11 mouse cellular contexts compared by ENCODE assay signal in the genomic region with DNA sequence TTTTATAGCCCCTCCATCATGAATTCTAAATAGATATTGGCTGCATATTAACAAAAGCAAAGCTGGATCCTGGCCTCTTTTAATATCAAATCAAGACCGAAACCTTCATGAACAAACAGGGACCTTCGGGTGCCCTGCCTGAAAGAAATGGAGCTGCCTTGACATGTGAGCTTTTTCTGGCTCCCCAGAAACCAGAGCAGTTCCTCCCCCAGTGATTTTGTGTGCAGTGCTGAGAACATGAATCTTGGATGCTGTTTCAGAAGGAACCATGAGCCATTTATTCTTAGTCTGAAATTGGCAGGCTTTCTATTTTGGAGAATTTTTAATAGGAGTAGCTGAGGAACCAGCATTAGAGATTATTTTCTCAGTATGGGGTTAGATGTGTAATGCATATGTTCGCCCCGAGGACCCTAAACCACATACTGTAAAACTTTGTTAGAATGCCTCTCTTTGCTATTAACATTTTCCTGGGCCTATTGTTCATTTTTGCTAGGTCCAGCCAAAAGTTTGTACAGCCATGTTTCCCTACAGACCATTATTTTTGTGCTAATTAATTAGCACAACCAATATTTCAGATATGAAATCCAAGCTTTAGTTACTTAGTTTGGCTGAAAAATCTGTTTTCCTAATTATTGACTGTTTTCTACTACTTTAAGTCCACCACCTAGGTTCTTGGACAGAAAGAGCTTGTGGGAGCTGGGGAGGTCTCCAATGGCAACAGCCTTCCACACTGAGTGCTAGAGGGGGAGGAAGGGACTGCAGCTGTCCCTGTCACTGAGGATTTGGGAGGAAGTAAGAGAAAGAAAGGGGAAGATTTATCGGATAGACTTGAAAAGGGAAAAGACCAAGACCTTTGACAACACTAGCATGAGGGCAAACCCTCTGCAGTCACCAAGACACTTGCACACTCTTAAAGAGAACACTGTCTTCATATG.
DNase-seq lines count a peak whose midpoint lies in the region; ATAC-seq and TF ChIP-seq lines count a peak whose summit lies in the region.
"Had no signal": no experiment of that assay in that cellular context is flagged by ENCODE, and none has a peak within 500 bp of the region (broad histone marks: within the 10 kb centered on the region; RNA-seq: fewer than 3 reads in every experiment).

No protein-coding gene starts in this region.

- H3K27me3 ChIP-seq in heart, adult 2 months (ENCODE audit: control insufficient read depth, insufficient read depth, low read length) = no peaks in the 10 kb centered on the region
- no peaks in the 10 kb centered on the region for H3K27me3 ChIP-seq in heart, embryonic 10.5 days (ENCODE audit: insufficient read depth, poor library complexity, severe bottlenecking)
- no peaks in the 10 kb centered on the region for H3K27me3 ChIP-seq in embryonic facial prominence, embryonic 14.5 days (replicated peaks; ENCODE audit: control insufficient read depth, insufficient read depth, low read length)

- H3K9ac ChIP-seq in heart, adult 2 months (ENCODE audit: low read depth, low read length) = no peak overlapping the region
- no peak overlapping the region for H3K9ac ChIP-seq in embryonic facial prominence, embryonic 14.5 days (ENCODE audit: low read depth, low read length)
- H3K9ac ChIP-seq: liver, postnatal 0 days had no signal

- peaks cover 7% of the 10 kb centered on the region; the same call in 1 of the 2 replicates for H3K36me3 ChIP-seq in heart, adult 2 months (ENCODE audit: control insufficient read depth, insufficient read depth, low read length)
- no peaks in the 10 kb centered on the region for H3K36me3 ChIP-seq in heart, embryonic 10.5 days
- H3K36me3 ChIP-seq in embryonic facial prominence, embryonic 14.5 days (ENCODE audit: control insufficient read depth, insufficient read depth, low read length) = no peaks in the 10 kb centered on the region

- H3K4me2 ChIP-seq in embryonic facial prominence, embryonic 14.5 days (ENCODE audit: low read depth, low read length) = no peak overlapping the region

- peak; percentile 50; the same call in 1 of the 2 replicates for ATAC-seq in embryonic facial prominence, embryonic 14.5 days (ENCODE audit: low read depth)
- ATAC-seq: liver, postnatal 0 days had no signal

- H3K4me3 ChIP-seq in heart, adult 2 months = no peak overlapping the region
- no peak overlapping the region for H3K4me3 ChIP-seq in heart, embryonic 10.5 days
- no peak overlapping the region for H3K4me3 ChIP-seq in embryonic facial prominence, embryonic 14.5 days (ENCODE audit: low read depth, low read length)

- intact Hi-C loops in heart, adult 2 months (cut with DNase I) = no loop called here
- intact Hi-C loops in left cerebral cortex, postnatal 14 days (cut with DNase I) = loop anchor here (10.0 kb wide), 1 partner anchor 202 kb away; no protein-coding TSS in a partner anchor

- TF ChIP-seq POLR2A in heart, adult 2 months (IDR thresholded peaks at IDR 0.05; ENCODE audit: insufficient read depth, low read depth, low read length) = no peak

- no peaks in the 10 kb centered on the region for H3K79me2 ChIP-seq in heart, adult 2 months (replicated peaks; ENCODE audit: control insufficient read depth, insufficient read depth, low read length)

- DNase-seq in heart, adult 2 months = peak in 1 of 2 experiments; percentile 19
- no peak for DNase-seq in heart, embryonic 10.5 days (ENCODE audit: low spot score)
- peak; percentile 34 for DNase-seq in adipocyte (ENCODE audit: low spot score)
- peak; percentile 84 for DNase-seq in embryonic facial prominence, embryonic 14.5 days (ENCODE audit: low spot score)
- DNase-seq in left cerebral cortex, postnatal 14 days (ENCODE audit: low spot score in 2 of 2) = peak; percentile 34 to 46
- no peak for DNase-seq in urinary bladder, postnatal 36 days (ENCODE audit: low spot score in 2 of 2)
- DNase-seq in urinary bladder, postnatal 14 days (ENCODE audit: low spot score) = no peak
- DNase-seq: adrenal gland, adult 8-10 months; kidney, adult 9 months; liver, postnatal 0 days; thymus, postnatal 14 days had no signal

- TF ChIP-seq CTCF in heart, adult 2 months (IDR thresholded peaks at IDR 0.05) = peak; percentile 17

- H3K27ac ChIP-seq in heart, adult 2 months = peak overlapping the region; percentile 45
- no peak overlapping the region for H3K27ac ChIP-seq in heart, embryonic 10.5 days
- H3K27ac ChIP-seq in embryonic facial prominence, embryonic 14.5 days (replicated peaks; ENCODE audit: low read depth, low read length) = peak overlapping the region; percentile 74

- peaks cover 3% of the 10 kb centered on the region for H3K4me1 ChIP-seq in heart, adult 2 months (ENCODE audit: control insufficient read depth, insufficient read depth, low read length)
- H3K4me1 ChIP-seq in heart, embryonic 10.5 days = no peaks in the 10 kb centered on the region
- H3K4me1 ChIP-seq in embryonic facial prominence, embryonic 14.5 days (ENCODE audit: control insufficient read depth, insufficient read depth, low read length) = peaks cover 18% of the 10 kb centered on the region

- no peak for TF ChIP-seq EP300 in heart, adult 2 months (IDR thresholded peaks at IDR 0.05; ENCODE audit: insufficient read depth, low read depth, low read length)

- 61% methylated on average over 5 of the region's 5 CpGs for WGBS in heart, adult 2 months
- WGBS in heart, embryonic 10.5 days = 78% methylated on average over 5 of the region's 5 CpGs
- WGBS in embryonic facial prominence, embryonic 14.5 days = 50% methylated on average over 5 of the region's 5 CpGs

- H3K9me3 ChIP-seq in heart, embryonic 10.5 days = no peaks in the 10 kb centered on the region
- H3K9me3 ChIP-seq in embryonic facial prominence, embryonic 14.5 days (ENCODE audit: control insufficient read depth, low read length) = no peaks in the 10 kb centered on the region

Comparison
In these comparisons a context has a peak if more than half of its experiments do, and no peak if none do; other contexts are left out.
1. DNase-seq: peak in adipocyte (single experiment), embryonic facial prominence, embryonic 14.5 days (single experiment) and left cerebral cortex, postnatal 14 days (2 of 2); none in heart, embryonic 10.5 days (single experiment), urinary bladder, postnatal 36 days (0 of 2) and urinary bladder, postnatal 14 days (single experiment).